In the genomic region with DNA sequence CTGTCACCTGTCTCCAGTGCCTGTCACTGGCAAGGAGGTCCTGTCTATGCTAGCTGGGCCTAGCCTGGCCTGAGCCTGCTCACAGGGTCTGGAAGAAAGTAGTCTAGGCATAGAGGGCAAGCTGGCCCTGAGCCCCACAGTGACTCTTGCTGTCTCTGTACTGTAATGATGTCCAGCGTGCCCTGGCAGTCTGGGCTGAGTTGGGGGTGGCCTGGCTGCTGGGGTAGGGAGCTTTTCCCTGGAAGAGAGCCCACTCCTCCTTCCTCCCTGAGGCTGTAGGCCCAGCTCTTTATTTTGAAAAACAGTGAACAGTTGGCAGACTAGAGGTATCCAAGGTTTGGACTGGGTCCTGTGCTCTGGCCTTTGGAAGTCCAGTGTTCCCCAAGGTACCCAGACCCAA, we compare ENCODE assay signal across 22 mouse cellular contexts. TPM values are rescaled to one million over a fixed set of nuclear protein-coding genes. Genes with fewer than 3 reads are reported as not detected.
DNase-seq lines count a peak whose midpoint lies in the region; ATAC-seq and TF ChIP-seq lines count a peak whose summit lies in the region.
"Had no signal": no experiment of that assay in that cellular context is flagged by ENCODE, and none has a peak within 500 bp of the region (broad histone marks: within the 10 kb centered on the region; RNA-seq: fewer than 3 reads in every experiment).

No protein-coding gene starts in this region.

- H3ac ChIP-seq in myocyte (ENCODE audit: control insufficient read depth, insufficient read length): no peak overlapping the region

- ATAC-seq in hindbrain, embryonic 16.5 days: no peak
- ATAC-seq in hindbrain, embryonic 14.5 days (ENCODE audit: low FRiP score): no peak
- no peak for ATAC-seq in midbrain, embryonic 11.5 days (ENCODE audit: low FRiP score)
- ATAC-seq: forebrain, embryonic 13.5 days; forebrain, embryonic 15.5 days; forebrain, postnatal 0 days had no signal

- 0 out of 2 replicates have a peak overlapping the region, but pooled peaks have one; percentile 23 for H3K27ac ChIP-seq in hindbrain, embryonic 16.5 days (ENCODE audit: low read depth, low read length)
- no peak overlapping the region for H3K27ac ChIP-seq in hindbrain, embryonic 14.5 days
- H3K27ac ChIP-seq in midbrain, embryonic 11.5 days (ENCODE audit: low read depth, low read length): no peak overlapping the region
- H3K27ac ChIP-seq in midbrain, embryonic 10.5 days (replicated peaks): no peak overlapping the region
- H3K27ac ChIP-seq: embryonic facial prominence, embryonic 10.5 days; embryonic facial prominence, embryonic 12.5 days; forebrain, embryonic 13.5 days; forebrain, embryonic 15.5 days had no signal

- TF ChIP-seq POLR2A in myocyte (IDR thresholded peaks at IDR 0.05; ENCODE audit: insufficient read length, low read depth): no peak

- intact Hi-C loops in left cerebral cortex, postnatal 10 days (cut with DNase I): loop anchor here (5.0 kb wide), 1 partner anchor 99 kb away; no protein-coding TSS in a partner anchor

- peak; percentile 38 for DNase-seq in cerebellum, adult 9-10 months
- no peak for DNase-seq in cerebellum, adult 11 months
- no peak for DNase-seq in hindbrain, embryonic 14.5 days (ENCODE audit: low spot score)
- DNase-seq in midbrain, embryonic 11.5 days (ENCODE audit: low spot score, missing footprints): peak; percentile 77
- no peak for DNase-seq in midbrain, embryonic 10.5 days (ENCODE audit: low spot score)
- no peak for DNase-seq in left cerebral cortex, postnatal 10 days (ENCODE audit: extremely low spot score in 1 of 2, low spot score in 2 of 2)
- DNase-seq: adrenal gland, adult 2 months; adrenal gland, postnatal 10 days; adrenal gland, postnatal 25 days; forebrain, postnatal 0 days had no signal

- H3K9ac ChIP-seq in hindbrain, embryonic 16.5 days (ENCODE audit: low read depth, low read length): no peak overlapping the region
- H3K9ac ChIP-seq in hindbrain, embryonic 14.5 days: no peak overlapping the region
- no peak overlapping the region for H3K9ac ChIP-seq in midbrain, embryonic 11.5 days (ENCODE audit: low read length)
- H3K9ac ChIP-seq: embryonic facial prominence, embryonic 12.5 days; forebrain, embryonic 13.5 days; forebrain, embryonic 15.5 days; forebrain, postnatal 0 days had no signal

- H3K36me3 ChIP-seq in hindbrain, embryonic 16.5 days (ENCODE audit: control insufficient read depth, insufficient read depth, low read length): peaks cover 19% of the 10 kb centered on the region
- peaks cover 39% of the 10 kb centered on the region for H3K36me3 ChIP-seq in hindbrain, embryonic 14.5 days (replicated peaks; ENCODE audit: control insufficient read depth, insufficient read depth)
- H3K36me3 ChIP-seq in midbrain, embryonic 11.5 days (ENCODE audit: control insufficient read depth, insufficient read depth, low read length): peaks cover 16% of the 10 kb centered on the region
- H3K36me3 ChIP-seq in midbrain, embryonic 10.5 days: peaks cover 46% of the 10 kb centered on the region
- H3K36me3 ChIP-seq in myocyte (ENCODE audit: control insufficient read depth, insufficient read depth): peaks cover under 1% of the 10 kb centered on the region

- no peaks in the 10 kb centered on the region for H3K79me2 ChIP-seq in myocyte (ENCODE audit: control insufficient read depth, insufficient read depth)

- no peaks in the 10 kb centered on the region for H3K27me3 ChIP-seq in hindbrain, embryonic 16.5 days (replicated peaks; ENCODE audit: control insufficient read depth, insufficient read depth, low read length)
- no peaks in the 10 kb centered on the region for H3K27me3 ChIP-seq in hindbrain, embryonic 14.5 days (ENCODE audit: control insufficient read depth, insufficient read depth, low read length)
- H3K27me3 ChIP-seq in midbrain, embryonic 11.5 days (ENCODE audit: control insufficient read depth, insufficient read depth, low read length): no peaks in the 10 kb centered on the region
- H3K27me3 ChIP-seq in midbrain, embryonic 10.5 days (ENCODE audit: low read depth, poor library complexity, severe bottlenecking): no peaks in the 10 kb centered on the region
- peaks cover 5% of the 10 kb centered on the region for H3K27me3 ChIP-seq in myocyte (ENCODE audit: control insufficient read depth, insufficient read depth, insufficient read length)
- H3K27me3 ChIP-seq: embryonic facial prominence, embryonic 12.5 days; forebrain, embryonic 13.5 days; forebrain, embryonic 15.5 days had no signal

- no peak overlapping the region for H3K4me2 ChIP-seq in hindbrain, embryonic 16.5 days (ENCODE audit: low read length)
- no peak overlapping the region for H3K4me2 ChIP-seq in hindbrain, embryonic 14.5 days (replicated peaks)
- no peak overlapping the region for H3K4me2 ChIP-seq in midbrain, embryonic 11.5 days
- no peak overlapping the region for H3K4me2 ChIP-seq in myocyte (ENCODE audit: low read depth)
- H3K4me2 ChIP-seq: embryonic facial prominence, embryonic 12.5 days; forebrain, embryonic 13.5 days; forebrain, embryonic 15.5 days had no signal

- WGBS in hindbrain, embryonic 16.5 days: 79% methylated on average over 1 of the region's 1 CpGs
- WGBS in hindbrain, embryonic 14.5 days: 81% methylated on average over 1 of the region's 1 CpGs
- WGBS in midbrain, embryonic 11.5 days: 69% methylated on average over 1 of the region's 1 CpGs
- 90% methylated on average over 1 of the region's 1 CpGs for WGBS in midbrain, embryonic 10.5 days

- no peaks in the 10 kb centered on the region for H3K9me3 ChIP-seq in hindbrain, embryonic 16.5 days (ENCODE audit: control insufficient read depth, low read length)
- no peaks in the 10 kb centered on the region for H3K9me3 ChIP-seq in hindbrain, embryonic 14.5 days (ENCODE audit: control insufficient read depth, low read length)
- H3K9me3 ChIP-seq in midbrain, embryonic 11.5 days (ENCODE audit: control insufficient read depth, low read length): no peaks in the 10 kb centered on the region
- no peaks in the 10 kb centered on the region for H3K9me3 ChIP-seq in midbrain, embryonic 10.5 days (replicated peaks)
- H3K9me3 ChIP-seq: embryonic facial prominence, embryonic 10.5 days; embryonic facial prominence, embryonic 12.5 days; forebrain, embryonic 13.5 days; forebrain, embryonic 15.5 days had no signal

- H3K4me3 ChIP-seq in hindbrain, embryonic 16.5 days (ENCODE audit: low read length): no peak overlapping the region
- no peak overlapping the region for H3K4me3 ChIP-seq in hindbrain, embryonic 14.5 days (replicated peaks; ENCODE audit: low read length)
- no peak overlapping the region for H3K4me3 ChIP-seq in midbrain, embryonic 11.5 days (ENCODE audit: low read depth, low read length)
- H3K4me3 ChIP-seq in midbrain, embryonic 10.5 days: no peak overlapping the region
- H3K4me3 ChIP-seq in myocyte: no peak overlapping the region
- H3K4me3 ChIP-seq: embryonic facial prominence, embryonic 10.5 days; embryonic facial prominence, embryonic 12.5 days; forebrain, embryonic 13.5 days; forebrain, embryonic 15.5 days had no signal

- H3K4me1 ChIP-seq in hindbrain, embryonic 16.5 days (ENCODE audit: control insufficient read depth, insufficient read depth, low read depth, low read length): no peaks in the 10 kb centered on the region
- H3K4me1 ChIP-seq in hindbrain, embryonic 14.5 days (replicated peaks; ENCODE audit: control insufficient read depth, insufficient read depth, low read length): no peaks in the 10 kb centered on the region
- no peaks in the 10 kb centered on the region for H3K4me1 ChIP-seq in midbrain, embryonic 11.5 days (ENCODE audit: control insufficient read depth, insufficient read depth, low read length)
- peaks cover 5% of the 10 kb centered on the region; the same call in 1 of the 2 replicates for H3K4me1 ChIP-seq in midbrain, embryonic 10.5 days
- H3K4me1 ChIP-seq: embryonic facial prominence, embryonic 12.5 days; forebrain, embryonic 13.5 days; forebrain, embryonic 15.5 days had no signal

RNA-seq across cellular contexts. Expression of a gene that starts 6.7 kb away (rescaled TPM):
- polyA plus RNA-seq in hindbrain, embryonic 16.5 days (2015; fragmentation: Nextera tagmentation; extraction: Ambion mirVana): 18.0 and 21.6 TPM in 2 replicates
- polyA plus RNA-seq in hindbrain, embryonic 14.5 days (2014; fragmentation: Nextera tagmentation; extraction: Ambion mirVana): 10.1 and 10.8 TPM in 2 replicates
- 1.2 and 1.6 TPM in 2 replicates for polyA plus RNA-seq in midbrain, embryonic 11.5 days (2014; fragmentation: Nextera tagmentation; extraction: Ambion mirVana)
- polyA plus RNA-seq in midbrain, embryonic 10.5 days (2016; fragmentation: Nextera tagmentation; extraction: Ambion mirVana): 3.1 and 4.4 TPM in 2 replicates
- polyA plus RNA-seq in myocyte (2012; fragmentation: generic; extraction: Trizol): 102 TPM
- 10 to 100 TPM; 42.2 to 43.7 TPM for total RNA-seq in left cerebral cortex, postnatal 10 days (2021)

RNA-seq across cellular contexts. Expression of a gene that starts 11.4 kb away (rescaled TPM):
- 103 TPM in 2 replicates for polyA plus RNA-seq in hindbrain, embryonic 16.5 days (2015; fragmentation: Nextera tagmentation; extraction: Ambion mirVana)
- polyA plus RNA-seq in hindbrain, embryonic 14.5 days (2014; fragmentation: Nextera tagmentation; extraction: Ambion mirVana): 72.7 and 83.7 TPM in 2 replicates
- 87.6 and 93.8 TPM in 2 replicates for polyA plus RNA-seq in midbrain, embryonic 11.5 days (2014; fragmentation: Nextera tagmentation; extraction: Ambion mirVana)
- 90.7 and 117 TPM in 2 replicates for polyA plus RNA-seq in midbrain, embryonic 10.5 days (2016; fragmentation: Nextera tagmentation; extraction: Ambion mirVana)
- polyA plus RNA-seq in myocyte (2012; fragmentation: generic; extraction: Trizol): 22.8 TPM
- total RNA-seq in left cerebral cortex, postnatal 10 days (2021): 10 to 100 TPM; 58.1 to 67.4 TPM

RNA-seq across cellular contexts. Expression of a gene that starts 47.9 kb away (rescaled TPM):
- 0.29 TPM in 1 of 2 replicates, not detected in the other for polyA plus RNA-seq in hindbrain, embryonic 16.5 days (2015; fragmentation: Nextera tagmentation; extraction: Ambion mirVana)
- 0.11 TPM in 1 of 2 replicates, not detected in the other for polyA plus RNA-seq in hindbrain, embryonic 14.5 days (2014; fragmentation: Nextera tagmentation; extraction: Ambion mirVana)
- polyA plus RNA-seq in midbrain, embryonic 11.5 days (2014; fragmentation: Nextera tagmentation; extraction: Ambion mirVana): not detected in 2 replicates
- not detected in 2 replicates for polyA plus RNA-seq in midbrain, embryonic 10.5 days (2016; fragmentation: Nextera tagmentation; extraction: Ambion mirVana)
- not detected for polyA plus RNA-seq in myocyte (2012; fragmentation: generic; extraction: Trizol)
- 1 to 10 TPM in 1 of 2 experiments, under 1 TPM in 1; 0.24 to 1.7 TPM for total RNA-seq in left cerebral cortex, postnatal 10 days (2021)
- total RNA-seq: adrenal gland, adult 2 months; adrenal gland, postnatal 25 days; common myeloid progenitor, adult 5-6 weeks; ES-E14; forebrain, postnatal 0 days had no signal
- polyA plus RNA-seq: cerebellum, adult 2 months; embryonic facial prominence, embryonic 10.5 days; embryonic facial prominence, embryonic 12.5 days; embryonic facial prominence, embryonic 14.5 days; forebrain, embryonic 11.5 days; forebrain, embryonic 13.5 days had no signal

RNA-seq across cellular contexts. Expression of a gene that starts 50.9 kb away (rescaled TPM):
- 0.21 and 3.5 TPM in 2 replicates for polyA plus RNA-seq in hindbrain, embryonic 16.5 days (2015; fragmentation: Nextera tagmentation; extraction: Ambion mirVana)
- polyA plus RNA-seq in hindbrain, embryonic 14.5 days (2014; fragmentation: Nextera tagmentation; extraction: Ambion mirVana): 0.32 TPM in 1 of 2 replicates, not detected in the other
- not detected in 2 replicates for polyA plus RNA-seq in midbrain, embryonic 11.5 days (2014; fragmentation: Nextera tagmentation; extraction: Ambion mirVana)
- polyA plus RNA-seq in midbrain, embryonic 10.5 days (2016; fragmentation: Nextera tagmentation; extraction: Ambion mirVana): not detected in 2 replicates
- polyA plus RNA-seq in myocyte (2012; fragmentation: generic; extraction: Trizol): 1,410 TPM
- under 1 TPM; 0.59 to 0.69 TPM for total RNA-seq in left cerebral cortex, postnatal 10 days (2021)
- total RNA-seq: adrenal gland, adult 2 months; adrenal gland, postnatal 25 days; common myeloid progenitor, adult 5-6 weeks; ES-E14; forebrain, postnatal 0 days; MEL had no signal
- polyA plus RNA-seq: forebrain, embryonic 11.5 days; forebrain, embryonic 13.5 days had no signal

RNA-seq across cellular contexts. Expression of a gene that starts 56.9 kb away (rescaled TPM):
- 39.6 and 41.0 TPM in 2 replicates for polyA plus RNA-seq in hindbrain, embryonic 16.5 days (2015; fragmentation: Nextera tagmentation; extraction: Ambion mirVana)
- polyA plus RNA-seq in hindbrain, embryonic 14.5 days (2014; fragmentation: Nextera tagmentation; extraction: Ambion mirVana): 32.6 and 35.8 TPM in 2 replicates
- polyA plus RNA-seq in midbrain, embryonic 11.5 days (2014; fragmentation: Nextera tagmentation; extraction: Ambion mirVana): 50.4 and 51.4 TPM in 2 replicates
- polyA plus RNA-seq in midbrain, embryonic 10.5 days (2016; fragmentation: Nextera tagmentation; extraction: Ambion mirVana): 52.6 and 57.7 TPM in 2 replicates
- 23.3 TPM for polyA plus RNA-seq in myocyte (2012; fragmentation: generic; extraction: Trizol)
- 10 to 100 TPM; 48.4 to 53.5 TPM for total RNA-seq in left cerebral cortex, postnatal 10 days (2021)

Comparison
In these comparisons a context has a peak if more than half of its experiments do, and no peak if none do; other contexts are left out.
1. DNase-seq: peak in cerebellum, adult 9-10 months (single experiment) and midbrain, embryonic 11.5 days (single experiment); none in cerebellum, adult 11 months (single experiment), hindbrain, embryonic 14.5 days (single experiment), midbrain, embryonic 10.5 days (single experiment) and left cerebral cortex, postnatal 10 days (0 of 2).